Mouse (Mus musculus) heart, postnatal 0 days (tissue): ENCODE results near the gene Nepro. TPM values are rescaled to one million over a fixed set of nuclear protein-coding genes. Genes with fewer than 3 reads are reported as not detected.
A peak's percentile ranks its signal among the peaks of the same experiment; 100 is the strongest.

Experiments used
- ATAC-seq: fragments of 200-750 bp; cut with Nextera tagmentation; 2 replicates; pipeline ENCODE4 v1.8.0; 2017; ENCODE audit warnings: low read depth, moderate number of reproducible peaks, moderate library complexity; ENCODE audit not compliant: insufficient read depth
- DNase-seq: peaks from one replicate; pipeline ENCODE4 v3.0.0-alpha.2; 2016; ENCODE audit warnings: low spot score
- H3K27ac ChIP-seq: fragments of 300-500 bp; sonication (generic); 2 replicates; pipeline ENCODE4 v1.5.1; 2014; ENCODE audit warnings: low read depth, mild to moderate bottlenecking
- H3K27me3 ChIP-seq: fragments of 300-500 bp; sonication (generic); 2 replicates; pipeline ENCODE4 v1.6.1; 2014; ENCODE audit warnings: low read length, mixed read lengths; ENCODE audit not compliant: control insufficient read depth, insufficient read depth
- H3K36me3 ChIP-seq: fragments of 300-500 bp; sonication (generic); replicated peaks from 2 replicates; pipeline ENCODE4 v1.6.1; 2014; ENCODE audit warnings: low read length, mixed read lengths; ENCODE audit not compliant: control insufficient read depth, insufficient read depth
- H3K4me1 ChIP-seq: fragments of 300-500 bp; sonication (generic); 2 replicates; pipeline ENCODE4 v1.6.1; 2014; ENCODE audit warnings: antibody characterized with exemption; ENCODE audit not compliant: control insufficient read depth, insufficient read depth
- H3K4me2 ChIP-seq: fragments of 300-500 bp; sonication (generic); 2 replicates; pipeline ENCODE4 v1.6.1; 2014; ENCODE audit warnings: low read depth, mild to moderate bottlenecking, low read length, moderate library complexity
- H3K4me3 ChIP-seq: fragments of 300-500 bp; sonication (generic); 2 replicates; pipeline ENCODE4 v1.5.1; 2014; ENCODE audit warnings: low read depth, low read length
- H3K9ac ChIP-seq: fragments of 300-500 bp; sonication (generic); replicated peaks from 2 replicates; pipeline ENCODE4 v1.6.1; 2014; ENCODE audit warnings: low read depth, low read length, mixed read lengths
- H3K9me3 ChIP-seq: fragments of 300-500 bp; sonication (generic); replicated peaks from 2 replicates; pipeline ENCODE4 v1.6.1; 2016; ENCODE audit warnings: low read length; ENCODE audit not compliant: control insufficient read depth
- CTCF ChIP-seq: IDR thresholded peaks from 2 replicates; pipeline ENCODE4 v1.5.1; 2016; ENCODE audit warnings: antibody characterized with exemption, control low read depth, low read depth
- EP300 ChIP-seq: IDR thresholded peaks from 2 replicates; pipeline ENCODE4 v1.6.1; 2016; ENCODE audit warnings: antibody characterized with exemption, low read depth
- WGBS: fragments of 180-500 bp; shearing (Covaris S2); extraction: QIAGEN DNeasy Blood & Tissue Kit; methylation state at CpG from one replicate; pipeline ENCODE4 v1.1.7; 2014; 5-methylcytosine and 5-hydroxymethylcytosine counted together
- polyA plus RNA-seq: library from polyadenylated mRNA; unstranded; fragments of >200 nt; fragmentation: Nextera tagmentation; extraction: Ambion mirVana; gene quantifications from 2 replicates; pipeline ENCODE4 v1.2.1, GENCODE M21; 2015
- total RNA-seq: library from RNA; depleted of rRNA; stranded (reverse); fragments of >200 nt; gene quantifications from 2 replicates; pipeline ENCODE4 v1.2.3, GENCODE M21; 2014; ENCODE audit warnings: low replicate concordance

Nepro gene
- total and polyA plus RNA-seq, 2 experiments from 2014 or later, result 2.3 to 3.1 TPM

DNA sequence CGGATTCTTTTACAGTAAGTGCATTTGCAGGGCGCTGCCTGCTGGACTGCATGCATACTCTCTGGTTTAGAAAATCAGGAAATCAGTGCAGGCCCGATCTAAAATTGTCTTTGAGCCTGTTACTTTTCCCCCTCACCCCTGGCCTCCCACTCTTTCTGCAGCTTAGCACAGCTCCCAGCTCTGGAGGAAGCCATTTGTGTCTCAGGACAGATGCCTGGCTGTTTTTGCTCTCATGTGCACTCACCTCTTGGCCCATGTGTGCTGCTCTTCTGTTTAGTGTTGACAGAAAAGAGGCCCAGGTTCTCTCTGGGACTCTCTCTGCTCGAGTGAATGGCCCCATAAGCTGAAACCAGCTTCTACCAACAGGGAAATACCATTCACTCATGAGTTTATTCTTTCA, 20.6 kb upstream of the Nepro start:
- H3K4me2 ChIP-seq, result no peak overlapping the region
- no peak overlapping the region for H3K27ac ChIP-seq
- ATAC-seq (no peak), DNase-seq (no peak)
- peaks cover 5% of the 10 kb centered on the region; the same call in 1 of the 2 replicates for H3K4me1 ChIP-seq
- H3K9me3 ChIP-seq, result no peaks in the 10 kb centered on the region
- TF ChIP-seq CTCF, result no peak
- TF ChIP-seq EP300, result no peak
- 20% methylated on average over 4 of the region's 4 CpGs for WGBS
- no peaks in the 10 kb centered on the region for H3K27me3 ChIP-seq
- no peak overlapping the region for H3K9ac ChIP-seq
- no peak overlapping the region for H3K4me3 ChIP-seq
- no peaks in the 10 kb centered on the region for H3K36me3 ChIP-seq

DNA sequence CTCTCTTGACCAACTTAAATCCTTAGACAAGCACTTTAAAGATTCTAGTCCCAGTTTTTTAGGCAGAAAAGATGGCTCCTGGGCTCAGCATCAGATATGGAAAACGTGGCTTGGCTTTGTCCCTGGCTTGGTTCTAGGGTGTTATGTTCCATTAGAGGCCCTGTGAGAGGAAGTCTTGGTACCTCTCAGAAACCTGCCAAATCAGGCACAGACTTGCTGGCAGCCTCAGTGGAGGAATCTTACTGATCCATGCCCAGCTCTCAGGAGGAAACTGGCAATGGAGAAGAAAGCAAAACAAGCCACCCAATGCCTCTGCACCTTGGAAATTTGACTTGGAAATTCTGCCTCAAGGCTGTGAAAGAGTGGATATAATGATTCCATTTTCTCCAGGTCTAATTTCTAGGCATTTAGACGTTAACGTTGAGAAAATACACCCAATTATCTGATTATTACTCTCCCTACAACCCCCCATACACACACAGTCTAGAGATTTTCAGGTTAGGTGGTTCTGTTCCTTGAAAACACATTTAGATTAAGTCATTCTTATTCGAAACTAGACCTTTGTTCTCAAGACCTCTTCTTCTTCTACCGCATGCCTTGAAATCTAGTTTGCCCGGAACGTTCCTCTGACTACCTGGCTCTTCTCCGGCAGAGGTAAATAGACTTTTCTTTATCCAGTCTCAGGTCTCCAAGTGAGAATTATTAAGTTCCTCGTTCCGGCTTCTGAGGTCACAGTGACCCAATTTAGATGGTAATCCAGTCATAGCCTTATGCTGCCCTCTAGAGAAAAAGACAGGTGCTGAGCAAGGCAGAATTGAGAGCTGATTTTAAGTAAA, 7.6 kb upstream of the Nepro start:
- ATAC-seq (no peak), DNase-seq (peak; percentile 62)
- Histone ChIP-seq H3K4me3 (no peak overlapping the region), H3K36me3 (peaks cover 10% of the 10 kb centered on the region; the same call in 1 of the 2 replicates), H3K9ac (no peak overlapping the region), H3K27me3 (no peaks in the 10 kb centered on the region), H3K9me3 (no peaks in the 10 kb centered on the region), H3K27ac (no peak overlapping the region), H3K4me2 (peak overlapping the region; percentile 1; the same call in 1 of the 2 replicates), H3K4me1 (no peaks in the 10 kb centered on the region)
- no peak for TF ChIP-seq EP300
- peak; percentile 77 for TF ChIP-seq CTCF
- WGBS, result 38% methylated on average over 10 of the region's 10 CpGs

DNA sequence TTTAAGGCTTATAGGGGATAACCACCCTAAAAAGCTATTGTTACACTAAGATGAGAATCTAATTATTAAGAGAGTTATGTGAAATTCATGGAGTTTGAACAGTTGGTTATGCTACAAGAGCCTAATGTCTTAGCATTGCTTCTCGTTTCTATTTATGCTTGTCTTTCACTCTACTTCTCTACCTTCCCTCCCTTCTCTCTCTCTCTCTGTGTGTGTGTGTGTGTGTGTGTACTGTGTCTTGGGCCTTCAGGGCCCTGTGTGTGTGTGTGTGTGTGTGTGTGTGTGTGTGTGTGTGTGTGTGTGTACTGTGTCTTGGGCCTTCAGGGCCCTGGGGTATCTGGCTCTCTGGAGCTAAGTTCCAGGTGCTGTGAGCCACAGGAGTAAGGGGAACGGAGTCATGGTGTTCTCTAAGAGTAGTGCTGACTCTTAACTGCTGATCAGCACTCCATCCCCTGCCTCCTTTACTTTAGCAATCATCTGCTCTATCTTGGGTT, 6.9 kb upstream of the Nepro start:
- Histone ChIP-seq H3K4me3 (no peak overlapping the region), H3K27me3 (no peaks in the 10 kb centered on the region), H3K36me3 (peaks cover 10% of the 10 kb centered on the region; the same call in 1 of the 2 replicates), H3K27ac (no peak overlapping the region), H3K4me1 (no peaks in the 10 kb centered on the region), H3K9ac (no peak overlapping the region), H3K4me2 (no peak overlapping the region), H3K9me3 (no peaks in the 10 kb centered on the region)
- ATAC-seq (no peak), DNase-seq (no peak)
- WGBS, result 70% methylated on average over 2 of the region's 2 CpGs
- TF ChIP-seq EP300, result no peak
- no peak for TF ChIP-seq CTCF

DNA sequence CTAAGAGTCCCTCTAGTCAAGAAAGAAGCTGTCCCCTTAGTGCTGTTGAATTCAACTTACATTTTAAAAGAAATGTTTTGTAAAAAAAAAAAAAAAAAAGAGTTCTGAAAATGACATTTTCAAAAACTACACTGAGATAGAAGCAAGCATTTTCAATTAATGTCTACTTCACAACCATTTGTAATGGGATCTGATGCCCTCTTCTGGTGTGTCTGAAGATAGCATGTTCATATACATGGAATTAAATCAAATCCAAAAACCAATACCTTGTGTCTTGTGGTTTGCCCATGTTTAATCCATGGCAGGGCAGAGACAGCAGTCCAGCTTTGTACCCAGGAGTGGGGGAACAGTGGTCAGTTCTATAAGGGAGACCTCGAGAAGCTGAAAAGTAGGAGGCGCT, 6.3 kb upstream of the Nepro start:
- Histone ChIP-seq H3K4me3 (no peak overlapping the region), H3K9me3 (no peaks in the 10 kb centered on the region), H3K36me3 (peaks cover 10% of the 10 kb centered on the region; the same call in 1 of the 2 replicates), H3K9ac (no peak overlapping the region), H3K4me2 (no peak overlapping the region), H3K27ac (no peak overlapping the region), H3K4me1 (no peaks in the 10 kb centered on the region), H3K27me3 (no peaks in the 10 kb centered on the region)
- WGBS, result 65% methylated on average over 2 of the region's 2 CpGs
- no peak for DNase-seq
- TF ChIP-seq CTCF (peak; percentile 19; the same call in 1 of the 2 replicates), EP300 (no peak)
- ATAC-seq, result no peak

DNA sequence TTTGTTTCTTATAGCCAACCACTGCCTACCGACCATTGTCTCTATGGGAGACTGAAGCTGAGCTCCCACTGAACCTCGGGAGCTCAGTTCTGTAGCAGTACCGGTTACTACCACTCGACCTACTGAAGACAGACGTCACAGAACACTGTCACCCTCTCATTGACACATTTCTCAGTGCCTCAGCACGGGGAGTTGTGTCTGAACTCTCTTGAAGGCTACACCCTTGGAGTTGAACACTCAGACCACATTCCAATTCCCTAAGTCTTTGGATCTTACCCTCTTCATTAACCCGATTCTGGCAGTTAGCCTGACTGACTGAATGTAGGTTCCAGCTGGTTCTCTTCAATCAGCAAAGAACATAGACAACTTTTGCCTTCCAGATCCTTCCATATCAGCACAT, 4.8 kb upstream of the Nepro start:
- Histone ChIP-seq H3K36me3 (peaks cover 10% of the 10 kb centered on the region; the same call in 1 of the 2 replicates), H3K9ac (no peak overlapping the region), H3K9me3 (no peaks in the 10 kb centered on the region), H3K27me3 (no peaks in the 10 kb centered on the region), H3K4me3 (no peak overlapping the region), H3K4me1 (peaks cover 6% of the 10 kb centered on the region; the same call in 1 of the 2 replicates), H3K27ac (no peak overlapping the region), H3K4me2 (no peak overlapping the region)
- ATAC-seq (no peak), DNase-seq (no peak)
- 47% methylated on average over 7 of the region's 7 CpGs for WGBS
- TF ChIP-seq EP300 (no peak), CTCF (no peak)
